Mouse (Mus musculus) brown adipose tissue, adult 24 weeks (tissue): Measurements from ENCODE around the gene Gm37419. TPM values are rescaled to one million over a fixed set of nuclear protein-coding genes. Genes with fewer than 3 reads are reported as not detected.

Experiments used
- polyA plus RNA-seq: library from polyadenylated mRNA; stranded (reverse); fragments of >200 nt; gene quantifications from 2 replicates; pipeline ENCODE4 v1.2.4, GENCODE M21; 2012; ENCODE audit not compliant: missing spikeins, insufficient read depth, insufficient read length

Gm37419 gene
- polyA plus RNA-seq, 1 experiment, result not detected

Other genes starting within 250 kb of the Gm37419 start
- not detected in 2 replicates for gene Sst, start 97.5 kb upstream of the Gm37419 start, polyA plus RNA-seq
- not detected in 2 replicates for gene Rtp2, start 56.1 kb upstream of the Gm37419 start, polyA plus RNA-seq
- gene Bcl6, start 370 bp downstream of the Gm37419 start, polyA plus RNA-seq, result 20.3 and 66.4 TPM in 2 replicates